Mouse (Mus musculus): ENCODE measurements around the gene Zdhhc25.

DNA sequence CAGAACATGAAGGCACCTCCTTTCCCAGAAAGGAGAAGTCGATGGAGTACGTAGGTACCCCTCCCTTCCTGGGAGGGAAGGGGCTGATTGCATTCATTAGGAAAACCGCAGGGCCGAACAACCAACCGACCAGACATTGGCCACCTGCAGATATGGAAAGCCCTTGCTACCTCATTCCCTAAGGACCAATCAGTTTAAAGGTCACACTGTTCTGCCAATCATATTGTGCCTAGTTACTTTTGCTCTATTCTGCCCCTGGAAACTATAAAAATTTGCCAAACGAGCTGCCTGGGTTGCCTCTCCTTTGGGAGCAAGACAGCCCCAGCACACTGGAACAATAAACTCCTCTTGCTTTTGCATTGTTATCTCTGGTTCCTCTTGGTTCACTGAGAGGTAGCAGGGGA lies 24.8 kb downstream of the Zdhhc25 start:
- TF ChIP-seq USF1 (IDR thresholded peaks at IDR 0.05; ENCODE audit: low read depth) (no peak), FOSL1 (IDR thresholded peaks at IDR 0.05; ENCODE audit: insufficient read depth, low read length, poor library complexity, severe bottlenecking) (no peak), CTCF (IDR thresholded peaks at IDR 0.05; ENCODE audit: control insufficient read depth, insufficient read depth, insufficient read length) (no peak), MAX (IDR thresholded peaks at IDR 0.05) (no peak), MYOD1 (IDR thresholded peaks at IDR 0.05; ENCODE audit: control insufficient read depth, insufficient read length, low read depth) (no peak), CEBPB (IDR thresholded peaks at IDR 0.05; ENCODE audit: low read depth) (no peak), MYOG (IDR thresholded peaks at IDR 0.05; ENCODE audit: control insufficient read depth, extremely low read depth, insufficient read length) (no peak)

Data from C2C12 (cell line).